Mouse (Mus musculus) neural tube, embryonic 12.5 days (tissue): ENCODE results near the gene Aldh18a1. TPM values are rescaled to one million over a fixed set of nuclear protein-coding genes. Genes with fewer than 3 reads are reported as not detected.
"Not testable (repeated sequence)": the region's sequence is repeated elsewhere in the genome, so short reads cannot be mapped to it uniquely, and the experiment has no call there.

Experiments used
- ATAC-seq: fragments of 200-750 bp; cut with Nextera tagmentation; 2 replicates; pipeline ENCODE4 v1.8.0; 2017; ENCODE audit warnings: low read depth, mild to moderate bottlenecking, moderate TSS enrichment, moderate library complexity; ENCODE audit not compliant: low FRiP score
- H3K27ac ChIP-seq: fragments of 300-500 bp; sonication (generic); 2 replicates; pipeline ENCODE4 v1.5.1; 2016
- H3K27me3 ChIP-seq: fragments of 300-500 bp; sonication (generic); replicated peaks from 2 replicates; pipeline ENCODE4 v1.6.1; 2016; ENCODE audit warnings: mild to moderate bottlenecking
- H3K36me3 ChIP-seq: fragments of 300-500 bp; sonication (generic); 2 replicates; pipeline ENCODE4 v1.6.1; 2016; ENCODE audit warnings: mild to moderate bottlenecking
- H3K4me1 ChIP-seq: fragments of 300-500 bp; sonication (generic); 2 replicates; pipeline ENCODE4 v1.6.1; 2016
- H3K4me2 ChIP-seq: fragments of 300-500 bp; sonication (generic); replicated peaks from 2 replicates; pipeline ENCODE4 v1.6.1; 2016; ENCODE audit warnings: mild to moderate bottlenecking
- H3K4me3 ChIP-seq: fragments of 300-500 bp; sonication (generic); 2 replicates; pipeline ENCODE4 v1.5.1; 2016
- H3K9ac ChIP-seq: fragments of 300-500 bp; sonication (generic); 2 replicates; pipeline ENCODE4 v1.6.1; 2016; ENCODE audit warnings: mild to moderate bottlenecking
- H3K9me3 ChIP-seq: fragments of 300-500 bp; sonication (generic); 2 replicates; pipeline ENCODE4 v1.6.1; 2016; ENCODE audit warnings: mild to moderate bottlenecking
- WGBS: fragments of 180-500 bp; shearing (Covaris S2); methylation state at CpG from one replicate; pipeline ENCODE4 v1.1.7; 2016; 5-methylcytosine and 5-hydroxymethylcytosine counted together
- polyA plus RNA-seq: library from polyadenylated mRNA; unstranded; fragments of >200 nt; fragmentation: Nextera tagmentation; extraction: Ambion mirVana; gene quantifications from 2 replicates; pipeline ENCODE4 v1.2.1, GENCODE M21; 2016

The Aldh18a1 gene
- polyA plus RNA-seq, 1 experiment from 2014 or later = 76.2 TPM

DNA sequence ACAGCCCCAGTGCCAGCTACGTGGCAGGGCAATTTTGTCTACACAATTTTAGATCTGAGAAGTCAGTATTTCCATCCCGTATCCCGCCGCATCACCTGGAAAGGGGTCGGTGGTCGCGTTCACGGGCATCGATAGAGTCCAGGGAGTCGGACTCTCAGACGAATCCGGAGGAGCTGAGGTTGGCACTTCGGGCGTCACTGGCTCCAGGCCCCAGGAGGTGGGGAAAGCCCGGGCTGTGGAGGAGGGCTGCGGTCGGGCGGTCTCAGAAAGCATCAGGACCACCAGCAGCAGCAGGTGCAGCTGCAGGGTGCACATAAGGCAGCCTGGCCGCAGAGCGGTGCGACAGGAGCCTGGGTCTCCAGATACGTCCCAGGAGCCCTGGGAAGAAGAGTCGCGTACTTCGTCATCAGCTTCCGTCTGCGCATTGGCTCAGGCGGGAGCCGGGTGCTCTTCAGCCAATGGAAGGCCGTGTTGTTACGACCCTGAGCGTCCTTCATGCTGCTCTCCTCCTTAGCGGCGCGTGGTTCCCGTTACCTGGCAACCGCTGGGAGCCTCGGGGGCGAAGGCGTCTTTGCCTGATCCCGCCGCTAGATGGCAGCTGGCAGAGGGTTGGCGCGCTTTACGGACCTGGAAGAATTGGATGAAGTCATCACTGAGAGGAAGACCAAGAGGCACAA lies 23.7 kb upstream of the Aldh18a1 start, which contains the start of the genes Tctn3 and Entpd1:
Tctn3 (minus strand) TSS at position 404 of the 677 bp plus-strand sequence.
Entpd1 (plus strand) TSS at position 537 of the 677 bp plus-strand sequence.
- Histone ChIP-seq H3K36me3 (peaks cover 22% of the 10 kb centered on the region), H3K27me3 (no peaks in the 10 kb centered on the region), H3K9me3 (no peaks in the 10 kb centered on the region), H3K4me2 (peak within 1 kb of the TSS; percentile 84), H3K9ac (peak within 1 kb of the TSS; percentile 75), H3K27ac (no peak within 1 kb of the TSS), H3K4me3 (peak within 1 kb of the TSS; percentile 63), H3K4me1 (peaks cover 7% of the 10 kb centered on the region; the same call in 1 of the 2 replicates)
- under 1% methylated on average over 45 of the region's 45 CpGs for WGBS
- ATAC-seq = peak; percentile 100

GRCm38 (mm10) chr19:40607676-40608075 lies 19.4 kb upstream of the Aldh18a1 start:
- Histone ChIP-seq H3K36me3 (peaks cover 51% of the 10 kb centered on the region), H3K9me3 (no peaks in the 10 kb centered on the region), H3K27ac (no peak overlapping the region), H3K9ac (no peak overlapping the region), H3K4me2 (no peak overlapping the region), H3K27me3 (no peaks in the 10 kb centered on the region), H3K4me3 (no peak overlapping the region), H3K4me1 (peaks cover 7% of the 10 kb centered on the region; the same call in 1 of the 2 replicates)
- ATAC-seq = no peak
- WGBS = 92% methylated on average over 6 of the region's 6 CpGs

- Histone ChIP-seq H3K4me1 (no peaks in the 10 kb centered on the region), H3K4me3 (no peak overlapping the region), H3K4me2 (no peak overlapping the region), H3K9ac (no peak overlapping the region), H3K27me3 (no peaks in the 10 kb centered on the region), H3K9me3 (no peaks in the 10 kb centered on the region), H3K36me3 (peaks cover 54% of the 10 kb centered on the region), H3K27ac (no peak overlapping the region)
- ATAC-seq = no peak
- WGBS = 95% methylated on average over 9 of the region's 9 CpGs
Measured at GRCm38 (mm10) chr19:40605189-40605588, 16.9 kb upstream of the Aldh18a1 start.

GRCm38 (mm10) chr19:40601870-40602269 lies 13.6 kb upstream of the Aldh18a1 start:
- no peak overlapping the region for H3K9ac ChIP-seq
- no peak overlapping the region for H3K4me3 ChIP-seq
- no peak overlapping the region for H3K27ac ChIP-seq
- H3K9me3 ChIP-seq = no peaks in the 10 kb centered on the region
- 89% methylated on average over 3 of the region's 3 CpGs for WGBS
- no peaks in the 10 kb centered on the region for H3K27me3 ChIP-seq
- ATAC-seq = no peak
- H3K36me3 ChIP-seq = peaks cover 33% of the 10 kb centered on the region
- H3K4me1 ChIP-seq = no peaks in the 10 kb centered on the region
- H3K4me2 ChIP-seq = no peak overlapping the region

DNA sequence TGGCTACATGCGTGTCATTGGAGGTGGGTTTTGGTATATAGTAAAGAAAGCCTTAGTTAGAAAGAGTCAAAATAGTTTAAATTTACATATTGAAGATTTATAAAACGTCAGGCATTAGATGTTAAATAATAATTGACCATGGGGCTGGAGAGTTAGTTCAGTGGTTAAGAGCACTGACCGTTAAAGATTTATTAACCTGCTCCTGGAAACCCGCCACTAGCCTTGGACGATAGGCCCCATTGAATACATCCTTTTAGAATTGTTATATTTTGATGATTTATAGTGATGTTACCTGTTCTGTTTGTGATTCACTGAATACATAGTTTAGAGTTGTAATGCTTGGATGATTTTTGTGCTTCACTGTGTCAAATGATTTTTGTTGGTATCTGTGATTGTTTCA lies 12.6 kb upstream of the Aldh18a1 start:
- ATAC-seq, H3K4me2 ChIP-seq, H3K9ac ChIP-seq, H3K27me3 ChIP-seq, H3K27ac ChIP-seq, H3K4me1 ChIP-seq, H3K9me3 ChIP-seq, H3K4me3 ChIP-seq: not testable (repeated sequence)
- WGBS = 88% methylated on average over 5 of the region's 5 CpGs
- peaks cover 28% of the 10 kb centered on the region for H3K36me3 ChIP-seq

DNA sequence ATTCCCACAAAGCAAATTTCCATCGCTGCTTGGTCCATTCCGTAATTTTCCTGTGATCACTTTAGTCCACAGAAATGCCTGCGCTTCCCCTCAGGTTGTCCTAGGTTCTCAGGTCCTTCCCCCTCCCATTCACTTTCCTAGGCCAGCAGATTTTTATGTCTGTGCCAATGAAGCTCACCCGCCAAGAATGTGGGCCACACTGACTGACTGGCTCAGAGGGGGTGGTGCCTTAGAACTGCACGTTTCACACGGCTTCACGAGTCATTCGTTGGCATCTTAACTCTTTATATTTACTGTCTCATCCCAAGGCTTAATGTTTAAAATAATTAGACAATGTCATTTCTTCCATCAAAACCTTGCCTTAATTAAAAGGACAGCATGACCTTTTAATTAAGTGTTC lies 7.6 kb upstream of the Aldh18a1 start:
- peaks cover 11% of the 10 kb centered on the region; the same call in 1 of the 2 replicates for H3K36me3 ChIP-seq
- H3K4me1 ChIP-seq = no peaks in the 10 kb centered on the region
- 94% methylated on average over 8 of the region's 8 CpGs for WGBS
- no peak overlapping the region for H3K9ac ChIP-seq
- no peak overlapping the region for H3K4me2 ChIP-seq
- H3K9me3 ChIP-seq = no peaks in the 10 kb centered on the region
- no peak overlapping the region for H3K4me3 ChIP-seq
- ATAC-seq = no peak
- H3K27me3 ChIP-seq = no peaks in the 10 kb centered on the region
- no peak overlapping the region for H3K27ac ChIP-seq

DNA sequence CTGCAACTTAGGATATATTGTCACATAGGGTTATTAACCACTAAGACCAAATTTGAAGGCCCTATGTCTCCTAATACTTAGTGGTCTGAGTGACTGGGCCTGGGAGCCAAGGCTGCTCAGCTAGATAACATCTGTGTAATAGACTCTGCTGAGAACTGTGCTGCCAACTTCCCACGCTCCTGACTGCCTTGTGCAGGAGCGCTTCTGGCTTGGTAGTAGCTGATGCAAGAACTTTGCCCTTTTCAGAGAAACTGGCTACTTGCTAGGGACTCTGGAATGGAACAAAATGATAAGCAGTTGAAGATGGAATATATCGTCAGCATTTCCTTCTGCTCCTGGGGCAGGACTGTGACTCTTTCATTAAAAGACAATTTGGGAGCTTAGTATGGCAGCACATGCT lies 7.0 kb upstream of the Aldh18a1 start:
- Histone ChIP-seq H3K9ac (no peak overlapping the region), H3K27me3 (no peaks in the 10 kb centered on the region), H3K4me2 (no peak overlapping the region), H3K27ac (no peak overlapping the region), H3K4me1 (no peaks in the 10 kb centered on the region), H3K4me3 (no peak overlapping the region), H3K36me3 (peaks cover 11% of the 10 kb centered on the region; the same call in 1 of the 2 replicates), H3K9me3 (no peaks in the 10 kb centered on the region)
- no peak for ATAC-seq
- 92% methylated on average over 3 of the region's 3 CpGs for WGBS

- Histone ChIP-seq H3K4me2 (peak overlapping the region; percentile 80), H3K36me3 (peaks cover 4% of the 10 kb centered on the region; the same call in 1 of the 2 replicates), H3K4me1 (peaks cover 13% of the 10 kb centered on the region), H3K27ac (no peak overlapping the region), H3K9me3 (no peaks in the 10 kb centered on the region), H3K9ac (0 out of 2 replicates have a peak overlapping the region, but pooled peaks have one; percentile 40), H3K27me3 (no peaks in the 10 kb centered on the region), H3K4me3 (peak overlapping the region; percentile 70)
- WGBS = under 1% methylated on average over 9 of the region's 10 CpGs
- ATAC-seq = no peak
Measured at GRCm38 (mm10) chr19:40589530-40589880, 1.2 kb upstream of the Aldh18a1 start.

DNA sequence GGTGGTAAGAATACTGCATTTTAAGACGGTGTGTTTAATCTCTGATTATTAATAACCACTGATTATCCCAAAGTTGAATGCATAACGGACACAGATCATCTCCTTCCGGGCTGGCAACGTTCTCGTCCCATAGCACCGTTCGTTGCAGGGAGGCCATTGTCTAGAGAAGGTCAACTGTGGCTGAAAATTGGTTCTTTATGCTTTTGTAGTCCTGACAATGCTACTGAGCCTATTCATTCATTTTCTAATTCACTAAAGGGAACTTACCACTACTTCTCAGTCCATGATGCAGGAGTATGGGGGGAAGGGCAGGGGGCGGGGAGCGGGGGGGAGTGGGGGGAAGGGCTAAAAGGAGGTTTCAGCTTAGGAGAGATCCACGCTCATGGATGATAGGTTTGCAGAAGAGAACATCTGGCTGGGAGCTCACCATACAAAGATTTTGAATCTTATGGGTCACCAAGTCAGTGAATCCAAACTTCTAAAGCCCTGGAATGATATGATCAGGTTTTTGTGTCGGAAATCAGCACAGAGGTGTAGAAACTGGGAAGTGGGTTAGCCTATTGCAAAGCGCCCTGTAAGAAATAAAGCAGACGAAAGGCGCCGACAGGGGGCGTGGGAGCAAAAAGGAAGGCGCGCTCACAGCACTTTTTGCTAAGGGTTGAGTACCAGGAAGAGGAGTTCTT lies 725 bp upstream of the Aldh18a1 start:
- peak; percentile 72 for ATAC-seq
- H3K9ac ChIP-seq = peak overlapping the region; percentile 61
- peak overlapping the region; percentile 70 for H3K4me3 ChIP-seq
- no peaks in the 10 kb centered on the region for H3K9me3 ChIP-seq
- H3K27ac ChIP-seq = no peak overlapping the region
- H3K36me3 ChIP-seq = peaks cover 7% of the 10 kb centered on the region; the same call in 1 of the 2 replicates
- no peaks in the 10 kb centered on the region for H3K27me3 ChIP-seq
- H3K4me2 ChIP-seq = peak overlapping the region; percentile 80
- WGBS = under 1% methylated on average over 18 of the region's 18 CpGs
- peaks cover 13% of the 10 kb centered on the region for H3K4me1 ChIP-seq

- 5% methylated on average over 30 of the region's 30 CpGs for WGBS
- no peaks in the 10 kb centered on the region for H3K9me3 ChIP-seq
- peak overlapping the region; percentile 70 for H3K4me3 ChIP-seq
- H3K9ac ChIP-seq = peak overlapping the region; percentile 74
- H3K4me2 ChIP-seq = peak overlapping the region; percentile 80
- ATAC-seq = peak; percentile 70
- no peaks in the 10 kb centered on the region for H3K27me3 ChIP-seq
- no peak overlapping the region for H3K27ac ChIP-seq
- H3K4me1 ChIP-seq = peaks cover 13% of the 10 kb centered on the region
- 0 out of 2 replicates have a peak, but pooled peaks cover 16% of the 10 kb centered on the region for H3K36me3 ChIP-seq
Measured at GRCm38 (mm10) chr19:40587491-40588292, 571 bp downstream of the Aldh18a1 start.

- ATAC-seq = no peak
- Histone ChIP-seq H3K4me2 (peak overlapping the region; percentile 80), H3K4me1 (peaks cover 13% of the 10 kb centered on the region), H3K27ac (no peak overlapping the region), H3K4me3 (peak overlapping the region; percentile 70), H3K36me3 (peaks cover 23% of the 10 kb centered on the region), H3K27me3 (no peaks in the 10 kb centered on the region), H3K9me3 (no peaks in the 10 kb centered on the region), H3K9ac (peak overlapping the region; percentile 74; the same call in 1 of the 2 replicates)
- WGBS = 58% methylated on average over 7 of the region's 7 CpGs
Measured at GRCm38 (mm10) chr19:40586908-40587307, 1.4 kb downstream of the Aldh18a1 start.

- WGBS = 87% methylated on average over 5 of the region's 5 CpGs
- no peak overlapping the region for H3K27ac ChIP-seq
- ATAC-seq = no peak
- H3K4me3 ChIP-seq = no peak overlapping the region
- no peak overlapping the region for H3K9ac ChIP-seq
- peaks cover 1% of the 10 kb centered on the region; the same call in 1 of the 2 replicates for H3K4me1 ChIP-seq
- no peaks in the 10 kb centered on the region for H3K27me3 ChIP-seq
- H3K36me3 ChIP-seq = peaks cover 69% of the 10 kb centered on the region
- H3K4me2 ChIP-seq = no peak overlapping the region
- no peaks in the 10 kb centered on the region for H3K9me3 ChIP-seq
Measured at GRCm38 (mm10) chr19:40581662-40582061, 6.6 kb downstream of the Aldh18a1 start.
